Mouse (Mus musculus) CH12.LX (cell line): Measurements from ENCODE around the gene Dcaf4. TPM values are rescaled to one million over a fixed set of nuclear protein-coding genes. Genes with fewer than 3 reads are reported as not detected.

Experiments
- DNase-seq: peaks from one replicate; pipeline ENCODE4 v3.0.0-alpha.2; 2013; ENCODE audit errors: extremely low read depth
- H3K27ac ChIP-seq: 2 replicates; pipeline ENCODE4 v1.5.1; 2012; ENCODE audit warnings: low read depth, mild to moderate bottlenecking, control low read depth, moderate library complexity; ENCODE audit not compliant: insufficient read depth
- H3K27me3 ChIP-seq: replicated peaks from 2 replicates; pipeline ENCODE3; 2012; ENCODE audit warnings: inconsistent platforms
- H3K36me3 ChIP-seq, 2 experiments: replicated peaks in 1 of 2; 2 replicates each; pipeline versions ENCODE3 to v1.6.1; 2012; ENCODE audit warnings: inconsistent platforms in 1 of 2, low read length in 1 of 2, mild to moderate bottlenecking in 1 of 2, mixed read lengths in 1 of 2, moderate library complexity in 1 of 2; ENCODE audit not compliant: control insufficient read depth in 1 of 2, insufficient read depth in 1 of 2
- H3K4me1 ChIP-seq, 2 experiments: 2 replicates each; pipeline ENCODE4 v1.6.1; 2012; ENCODE audit warnings: inconsistent platforms in 1 of 2, moderate library complexity in 1 of 2; ENCODE audit not compliant: insufficient read depth in 2 of 2, control insufficient read depth in 1 of 2
- H3K4me2 ChIP-seq: 2 replicates; pipeline ENCODE4 v1.6.1; 2012; ENCODE audit warnings: low read depth, mild to moderate bottlenecking, control low read depth; ENCODE audit not compliant: poor library complexity, insufficient read depth, severe bottlenecking
- H3K4me3 ChIP-seq, 3 experiments: fragments of 150-350 bp in 1 of 3; sonication (generic) in 1 of 3; replicated peaks in 1 of 3; 2 replicates each; pipeline versions ENCODE3 to v1.5.1; 2011 to 2012; ENCODE audit warnings: low read depth in 2 of 3, low read length in 2 of 3, mild to moderate bottlenecking in 2 of 3, moderate library complexity in 2 of 3, control low read depth in 1 of 3, improper control_type of control experiment in 1 of 3, inconsistent platforms in 1 of 3, mixed read lengths in 1 of 3; ENCODE audit not compliant: poor library complexity in 1 of 3
- H3K79me2 ChIP-seq: replicated peaks from 2 replicates; pipeline ENCODE4 v1.6.1; 2012; ENCODE audit warnings: mild to moderate bottlenecking, moderate library complexity; ENCODE audit not compliant: control insufficient read depth, poor library complexity, insufficient read depth, severe bottlenecking; ENCODE audit errors: extremely low read depth
- H3K9ac ChIP-seq: 2 replicates; pipeline ENCODE4 v1.6.1; 2012; ENCODE audit warnings: low read depth, mild to moderate bottlenecking, control low read depth, moderate library complexity; ENCODE audit not compliant: insufficient read depth
- H3K9me3 ChIP-seq: replicated peaks from 2 replicates; pipeline ENCODE3; 2012; ENCODE audit warnings: low read length, inconsistent platforms, mixed read lengths
- BHLHE40 ChIP-seq: IDR thresholded peaks from 2 replicates; pipeline ENCODE4 v1.6.1; 2011; ENCODE audit warnings: mild to moderate bottlenecking, low read depth, low read length, improper control_type of control experiment
- CHD2 ChIP-seq: IDR thresholded peaks from 2 replicates; pipeline ENCODE4 v1.6.1; 2011; ENCODE audit warnings: low read length, improper control_type of control experiment
- E2F4 ChIP-seq: IDR thresholded peaks from 2 replicates; pipeline ENCODE4 v1.6.1; 2011; ENCODE audit warnings: low read depth, low read length, improper control_type of control experiment; ENCODE audit not compliant: insufficient replicate concordance
- ELF1 ChIP-seq: IDR thresholded peaks from 2 replicates; pipeline ENCODE4 v1.6.1; 2014; ENCODE audit warnings: low read depth, mild to moderate bottlenecking, inconsistent platforms, low read length, improper control_type of control experiment
- EP300 ChIP-seq: IDR thresholded peaks from 2 replicates; pipeline ENCODE4 v1.6.1; 2011; ENCODE audit warnings: low read length, improper control_type of control experiment
- GABPA ChIP-seq: IDR thresholded peaks from 2 replicates; pipeline ENCODE4 v1.6.1; 2012; ENCODE audit warnings: low read depth, low read length, improper control_type of control experiment, inconsistent platforms; ENCODE audit not compliant: insufficient replicate concordance
- HCFC1 ChIP-seq: IDR thresholded peaks from 2 replicates; pipeline ENCODE4 v1.6.1; 2012; ENCODE audit warnings: low read depth, mild to moderate bottlenecking, inconsistent platforms, low read length, improper control_type of control experiment
- JUN ChIP-seq: IDR thresholded peaks from 2 replicates; pipeline ENCODE4 v1.6.1; 2011; ENCODE audit warnings: low read depth, mild to moderate bottlenecking, low read length, improper control_type of control experiment, moderate library complexity; ENCODE audit not compliant: insufficient read depth
- MAFK ChIP-seq: IDR thresholded peaks from 2 replicates; pipeline ENCODE4 v1.6.1; 2011; ENCODE audit warnings: low read length, improper control_type of control experiment; ENCODE audit not compliant: insufficient replicate concordance
- MAZ ChIP-seq: IDR thresholded peaks from 2 replicates; pipeline ENCODE4 v1.6.1; 2012; ENCODE audit warnings: low read depth, mild to moderate bottlenecking, inconsistent platforms, low read length, improper control_type of control experiment, moderate library complexity
- MYC ChIP-seq: IDR thresholded peaks from 2 replicates; pipeline ENCODE4 v1.6.1; 2011; ENCODE audit warnings: low read depth, mild to moderate bottlenecking, improper control_type of control experiment, low read length
- NELFE ChIP-seq: IDR thresholded peaks from 2 replicates; pipeline ENCODE4 v1.6.1; 2011; ENCODE audit warnings: low read depth, low read length, improper control_type of control experiment
- POLR2AphosphoS2 ChIP-seq: IDR thresholded peaks from 2 replicates; pipeline ENCODE4 v1.6.1; 2011; ENCODE audit warnings: low read depth, low read length, improper control_type of control experiment
- SMC3 ChIP-seq: IDR thresholded peaks from 2 replicates; pipeline ENCODE4 v1.6.1; 2011; ENCODE audit warnings: low read depth, low read length, improper control_type of control experiment
- TBP ChIP-seq: conservative IDR thresholded peaks from 2 replicates; pipeline ENCODE4 v1.6.1; 2011; ENCODE audit warnings: low read depth, low read length, improper control_type of control experiment
- USF1 ChIP-seq: IDR thresholded peaks from 2 replicates; pipeline ENCODE4 v1.6.1; 2014; ENCODE audit warnings: low read depth, mild to moderate bottlenecking, inconsistent platforms, low read length, improper control_type of control experiment
- ZC3H11A ChIP-seq: IDR thresholded peaks from 2 replicates; pipeline ENCODE4 v1.6.1; 2012; ENCODE audit warnings: low read depth, mild to moderate bottlenecking, inconsistent platforms, low read length, improper control_type of control experiment
- ZKSCAN1 ChIP-seq: IDR thresholded peaks from 2 replicates; pipeline ENCODE4 v1.6.1; 2012; ENCODE audit warnings: low read depth, inconsistent platforms, low read length, improper control_type of control experiment, borderline replicate concordance
- ZMIZ1 ChIP-seq: IDR thresholded peaks from 2 replicates; pipeline ENCODE4 v1.6.1; 2012; ENCODE audit warnings: low read depth, mild to moderate bottlenecking, inconsistent platforms, low read length, improper control_type of control experiment
- ZNF384 ChIP-seq: IDR thresholded peaks from 2 replicates; pipeline ENCODE4 v1.6.1; 2012; ENCODE audit warnings: low read depth, low read length, improper control_type of control experiment, inconsistent platforms
- dilution Hi-C: fragments of 300-500 bp; cut with MboI; formaldehyde crosslinking; loops from 2 replicates; pipeline ENCODE4 v1.14.3; 2020; ENCODE audit warnings: low sequenced_read_pairs; ENCODE audit not compliant: extremely low pct_unique_long_range_greater_than_20kb, extremely low pct_ligation_motif_present
- in situ Hi-C: fragments of 300-500 bp; cut with MboI; formaldehyde crosslinking; loops from 3 replicates; pipeline ENCODE4 v1.14.3; 2019; ENCODE audit warnings: low sequenced_read_pairs, low pct_ligation_motif_present, low pct_unique_long_range_greater_than_20kb, mixed read lengths
- polyA plus RNA-seq: library from polyadenylated mRNA; unstranded; fragments of >175 nt; gene quantifications from 2 replicates; pipeline ENCODE4 v1.2.1, GENCODE M21; 2012; ENCODE audit warnings: low read depth; ENCODE audit not compliant: insufficient read length
- total RNA-seq, 2 experiments: library from RNA; depleted of rRNA; stranded (reverse); fragments of 300-350 nt in 1 of 2; fragments of >200 nt in 1 of 2; gene quantifications; 2 replicates each; pipeline ENCODE4 v1.2.3; 2012 to 2014

Gene Dcaf4
- total and polyA plus RNA-seq, 3 experiments = 17.3 to 23.6 (median 22.0) TPM

DNA sequence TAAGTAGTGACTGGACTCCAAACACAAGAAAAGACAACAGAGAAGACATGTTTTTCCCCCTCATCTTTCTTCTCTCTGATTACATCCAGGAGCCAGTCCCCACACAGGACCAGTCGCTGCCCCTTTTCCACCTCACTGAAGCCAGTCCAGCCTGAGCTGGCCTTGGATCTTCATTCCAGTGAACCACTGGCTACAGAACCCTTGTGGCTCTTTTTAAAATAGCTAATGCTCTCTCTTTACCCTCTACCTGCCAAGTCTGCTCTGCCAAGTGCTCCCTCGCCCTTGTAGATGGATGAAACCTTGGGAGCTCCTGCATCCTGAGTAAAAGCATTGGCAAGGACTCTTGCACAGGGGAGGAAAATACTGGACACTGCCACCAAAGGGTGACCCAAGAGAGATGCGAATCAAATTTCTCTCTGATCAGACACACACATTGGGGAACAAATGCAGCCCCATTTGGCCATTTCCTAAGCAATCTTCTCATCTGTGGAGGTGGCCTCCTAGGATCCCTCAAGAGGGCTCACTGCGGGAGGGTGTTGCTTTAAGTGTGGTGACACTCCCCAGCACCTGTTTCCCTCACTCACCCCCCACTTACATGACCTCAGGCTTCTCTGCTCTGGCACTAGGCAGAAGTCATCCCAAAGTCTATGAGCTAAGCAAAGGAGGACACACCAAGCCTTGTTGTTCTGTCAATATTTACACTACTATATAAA lies 24.9 kb upstream of the Dcaf4 start:
- no peak for DNase-seq
- no peak overlapping the region for H3K27ac ChIP-seq
- peaks cover 9% of the 10 kb centered on the region for H3K27me3 ChIP-seq
- no peaks in the 10 kb centered on the region for H3K36me3 ChIP-seq
- H3K4me2 ChIP-seq = no peak overlapping the region
- in situ Hi-C loops (loop anchor here (5.0 kb wide), 1 partner anchor 383 kb away; no protein-coding TSS in a partner anchor), dilution Hi-C loops (no loop called here)
- H3K9ac ChIP-seq = no peak overlapping the region
- H3K79me2 ChIP-seq = no peaks in the 10 kb centered on the region
- no peaks in the 10 kb centered on the region for H3K4me1 ChIP-seq
- H3K4me3 ChIP-seq = no peak overlapping the region
- TF ChIP-seq MYC (no peak), ELF1 (no peak), BHLHE40 (no peak)
- peaks cover 8% of the 10 kb centered on the region for H3K9me3 ChIP-seq

DNA sequence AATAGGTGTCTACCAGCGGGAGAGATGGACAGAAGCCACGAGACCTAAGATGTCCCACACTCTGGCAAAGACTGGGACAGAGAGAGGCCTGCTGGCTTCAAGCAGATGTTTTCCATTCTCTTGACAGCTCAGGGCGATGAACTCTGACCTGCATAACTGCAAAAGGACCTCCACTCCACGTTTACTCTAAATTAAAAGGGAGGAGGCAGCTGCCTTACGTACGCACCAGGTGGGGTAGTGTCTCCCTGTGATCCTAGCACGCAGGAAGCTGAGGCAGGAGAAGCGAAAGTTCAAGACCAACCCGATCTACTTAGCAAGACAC lies 24.3 kb upstream of the Dcaf4 start:
- peaks cover 9% of the 10 kb centered on the region for H3K27me3 ChIP-seq
- H3K4me3 ChIP-seq = no peak overlapping the region
- H3K79me2 ChIP-seq = no peaks in the 10 kb centered on the region
- H3K4me1 ChIP-seq = no peaks in the 10 kb centered on the region
- H3K9ac ChIP-seq = no peak overlapping the region
- in situ Hi-C loops (loop anchor here (5.0 kb wide), 1 partner anchor 384 kb away; no protein-coding TSS in a partner anchor), dilution Hi-C loops (no loop called here)
- no peak for TF ChIP-seq EP300
- TF ChIP-seq ZMIZ1 = no peak
- TF ChIP-seq CHD2 = no peak
- TF ChIP-seq HCFC1 = no peak
- TF ChIP-seq USF1 = no peak
- TF ChIP-seq ZKSCAN1 = no peak
- TF ChIP-seq JUN = no peak
- no peak for TF ChIP-seq ZC3H11A
- TF ChIP-seq MAFK = no peak
- no peaks in the 10 kb centered on the region for H3K36me3 ChIP-seq
- DNase-seq = no peak
- no peak overlapping the region for H3K4me2 ChIP-seq
- no peak overlapping the region for H3K27ac ChIP-seq
- peaks cover 7% of the 10 kb centered on the region for H3K9me3 ChIP-seq

GRCm38 (mm10) chr12:83496336-83496735 lies 23.9 kb upstream of the Dcaf4 start:
- TF ChIP-seq TBP = no peak
- TF ChIP-seq ZKSCAN1 = no peak
- no peak for TF ChIP-seq ZC3H11A
- no peak for TF ChIP-seq GABPA
- TF ChIP-seq NELFE = no peak
- no peak for TF ChIP-seq E2F4
- TF ChIP-seq SMC3 = no peak
- no peak for TF ChIP-seq POLR2AphosphoS2
- TF ChIP-seq ZNF384 = no peak
- TF ChIP-seq JUN = no peak
- TF ChIP-seq MAZ = no peak
- TF ChIP-seq, all 38 proteins: peak for 0
- peaks cover 9% of the 10 kb centered on the region for H3K27me3 ChIP-seq
- dilution Hi-C loops = no loop called here

More at GRCm38 (mm10) chr12:83496336-83496735, 23.9 kb upstream of the Dcaf4 start:
- Histone ChIP-seq H3K9me3 (peaks cover 3% of the 10 kb centered on the region), H3K36me3 (no peaks in the 10 kb centered on the region), H3K9ac (no peak overlapping the region), H3K79me2 (no peaks in the 10 kb centered on the region), H3K4me1 (no peaks in the 10 kb centered on the region), H3K4me3 (no peak overlapping the region), H3K27ac (no peak overlapping the region), H3K4me2 (no peak overlapping the region)
- DNase-seq = no peak
- in situ Hi-C loops = loop anchor here (5.0 kb wide), 1 partner anchor 384 kb away; no protein-coding TSS in a partner anchor
